Mouse (Mus musculus) neural tube, embryonic 15.5 days (tissue): Measurements from ENCODE around the gene Pip5k1c. TPM values are rescaled to one million over a fixed set of nuclear protein-coding genes. Genes with fewer than 3 reads are reported as not detected.

ENCODE experiments used
- ATAC-seq: fragments of 200-750 bp; cut with Nextera tagmentation; 2 replicates; pipeline ENCODE4 v1.8.0; 2017; ENCODE audit warnings: mild to moderate bottlenecking, moderate TSS enrichment, moderate library complexity; ENCODE audit not compliant: low FRiP score
- H3K27ac ChIP-seq: fragments of 300-500 bp; sonication (generic); replicated peaks from 2 replicates; pipeline ENCODE4 v1.5.1; 2015; ENCODE audit warnings: mild to moderate bottlenecking, inconsistent platforms
- H3K27me3 ChIP-seq: fragments of 300-500 bp; sonication (generic); replicated peaks from 2 replicates; pipeline ENCODE4 v1.6.1; 2015; ENCODE audit warnings: inconsistent platforms
- H3K36me3 ChIP-seq: fragments of 300-500 bp; sonication (generic); 2 replicates; pipeline ENCODE4 v1.6.1; 2015; ENCODE audit warnings: inconsistent platforms
- H3K4me1 ChIP-seq: fragments of 300-500 bp; sonication (generic); 2 replicates; pipeline ENCODE4 v1.6.1; 2015; ENCODE audit warnings: inconsistent platforms
- H3K4me2 ChIP-seq: fragments of 300-500 bp; sonication (generic); 2 replicates; pipeline ENCODE4 v1.6.1; 2015; ENCODE audit warnings: inconsistent platforms, mild to moderate bottlenecking, moderate library complexity
- H3K4me3 ChIP-seq: fragments of 300-500 bp; sonication (generic); replicated peaks from 2 replicates; pipeline ENCODE4 v1.5.1; 2015; ENCODE audit warnings: mild to moderate bottlenecking, inconsistent platforms
- H3K9ac ChIP-seq: fragments of 300-500 bp; sonication (generic); replicated peaks from 2 replicates; pipeline ENCODE4 v1.6.1; 2015; ENCODE audit warnings: mild to moderate bottlenecking, inconsistent platforms
- H3K9me3 ChIP-seq: fragments of 300-500 bp; sonication (generic); replicated peaks from 2 replicates; pipeline ENCODE4 v1.6.1; 2016; ENCODE audit warnings: inconsistent platforms
- WGBS: fragments of 180-500 bp; shearing (Covaris S2); methylation state at CpG from one replicate; pipeline ENCODE4 v1.1.7; 2015; ENCODE audit warnings: mixed read lengths; 5-methylcytosine and 5-hydroxymethylcytosine counted together
- polyA plus RNA-seq: library from polyadenylated mRNA; unstranded; fragments of >200 nt; fragmentation: Nextera tagmentation; extraction: Ambion mirVana; gene quantifications from 2 replicates; pipeline ENCODE4 v1.2.1, GENCODE M21; 2015

The Pip5k1c gene
- polyA plus RNA-seq, 1 experiment from 2014 or later, result 124 TPM

DNA sequence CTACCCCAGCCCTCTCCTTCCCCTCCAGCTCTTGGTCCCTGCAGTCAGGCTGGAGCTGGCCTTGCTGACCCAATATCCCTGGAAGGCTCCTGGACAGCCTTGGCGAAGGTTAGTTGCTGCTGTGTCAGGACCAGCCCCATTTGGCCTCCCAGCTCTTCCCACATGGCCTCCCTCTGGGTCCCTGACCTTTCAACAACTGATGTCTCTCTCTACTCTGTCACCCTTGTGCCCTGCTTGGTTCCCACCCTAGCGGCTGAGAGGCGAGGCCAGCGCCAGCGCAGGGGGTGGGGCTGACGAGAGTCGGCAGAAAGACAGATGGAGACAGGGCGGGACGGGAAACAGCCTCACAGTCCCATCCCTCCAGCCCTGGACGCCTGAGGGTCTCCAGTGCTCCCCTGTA lies 35.6 kb downstream of the Pip5k1c start, which contains the start of gene Tbxa2r:
Tbxa2r (plus strand) TSS at position 346 of the 400 bp plus-strand sequence.
- Histone ChIP-seq H3K9ac (no peak within 1 kb of the TSS), H3K27ac (0 out of 2 replicates have a peak within 1 kb of the TSS, but pooled peaks have one; percentile 0), H3K9me3 (no peaks in the 10 kb centered on the region), H3K4me1 (peaks cover 8% of the 10 kb centered on the region; the same call in 1 of the 2 replicates), H3K4me2 (peak within 1 kb of the TSS; percentile 15; the same call in 1 of the 2 replicates), H3K36me3 (peaks cover 43% of the 10 kb centered on the region), H3K27me3 (peaks cover 23% of the 10 kb centered on the region), H3K4me3 (no peak within 1 kb of the TSS; the same call in 1 of the 2 replicates)
- WGBS, result 14% methylated on average over 10 of the region's 10 CpGs
- no peak for ATAC-seq

- 73% methylated on average over 10 of the region's 10 CpGs for WGBS
- Histone ChIP-seq H3K9ac (no peak overlapping the region), H3K4me3 (no peak overlapping the region; the same call in 1 of the 2 replicates), H3K27ac (no peak overlapping the region), H3K36me3 (peaks cover 33% of the 10 kb centered on the region), H3K4me1 (peaks cover 8% of the 10 kb centered on the region; the same call in 1 of the 2 replicates), H3K4me2 (peak overlapping the region; percentile 15; the same call in 1 of the 2 replicates), H3K9me3 (no peaks in the 10 kb centered on the region), H3K27me3 (peaks cover 28% of the 10 kb centered on the region)
- ATAC-seq, result no peak
Observed at GRCm38 (mm10) chr10:81329194-81329975, 36.6 kb downstream of the Pip5k1c start.

DNA sequence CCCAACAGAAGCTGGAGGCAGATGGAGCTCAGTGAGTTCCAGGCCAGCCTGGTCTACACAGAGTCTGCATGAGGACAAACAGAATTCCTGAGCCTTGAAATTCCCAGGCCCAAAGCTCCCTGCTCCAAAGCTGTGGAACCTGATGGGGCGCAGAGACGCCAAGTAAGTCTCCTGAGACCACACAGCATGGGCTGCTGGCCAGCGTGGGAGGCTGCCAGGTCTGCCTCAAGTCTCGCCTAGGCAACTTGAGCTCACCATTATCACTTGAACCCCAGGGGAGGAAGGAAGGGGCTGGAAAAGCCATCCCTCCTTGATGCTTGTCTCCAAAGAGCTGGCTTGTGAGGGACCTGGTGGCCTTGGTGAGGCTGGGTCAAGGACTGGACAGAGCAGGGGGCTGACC lies 37.2 kb downstream of the Pip5k1c start:
- H3K27ac ChIP-seq, result no peak overlapping the region
- H3K4me2 ChIP-seq, result peak overlapping the region; percentile 15; the same call in 1 of the 2 replicates
- whole genome bisulfite sequencing, result 63% methylated on average over 4 of the region's 4 CpGs
- H3K9ac ChIP-seq, result no peak overlapping the region
- no peak overlapping the region for H3K4me3 ChIP-seq
- no peak for ATAC-seq
- peaks cover 26% of the 10 kb centered on the region for H3K36me3 ChIP-seq
- peaks cover 34% of the 10 kb centered on the region for H3K27me3 ChIP-seq
- H3K4me1 ChIP-seq, result peaks cover 8% of the 10 kb centered on the region; the same call in 1 of the 2 replicates
- H3K9me3 ChIP-seq, result no peaks in the 10 kb centered on the region

GRCm38 (mm10) chr10:81332277-81332676 lies 39.5 kb downstream of the Pip5k1c start:
- Histone ChIP-seq H3K4me2 (peak overlapping the region; percentile 7; the same call in 1 of the 2 replicates), H3K4me3 (no peak overlapping the region)
- no peak for ATAC-seq

DNA sequence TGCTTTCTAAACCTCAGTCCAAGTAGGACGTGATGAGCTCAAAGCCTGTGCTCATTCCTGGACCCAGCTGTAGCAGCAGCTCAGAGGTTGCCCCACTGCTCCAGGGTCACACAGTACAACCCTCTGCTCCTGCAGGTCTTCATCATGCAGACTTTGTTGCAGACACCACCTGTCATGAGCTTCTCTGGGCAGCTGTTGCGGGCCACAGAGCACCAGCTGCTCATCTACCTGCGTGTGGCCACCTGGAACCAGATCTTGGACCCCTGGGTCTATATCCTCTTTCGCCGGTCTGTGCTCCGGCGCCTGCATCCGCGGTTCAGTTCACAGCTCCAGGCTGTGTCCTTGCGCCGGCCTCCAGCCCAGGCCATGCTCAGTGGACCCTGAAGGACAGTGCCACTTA lies 41.6 kb downstream of the Pip5k1c start:
- no peak for ATAC-seq
- WGBS, result 75% methylated on average over 11 of the region's 11 CpGs
- Histone ChIP-seq H3K36me3 (no peaks in the 10 kb centered on the region), H3K9me3 (no peaks in the 10 kb centered on the region), H3K4me2 (no peak overlapping the region), H3K27me3 (peaks cover 51% of the 10 kb centered on the region), H3K27ac (no peak overlapping the region), H3K4me1 (peaks cover 8% of the 10 kb centered on the region; the same call in 1 of the 2 replicates), H3K9ac (no peak overlapping the region), H3K4me3 (no peak overlapping the region)

More at GRCm38 (mm10) chr10:81332277-81332676, 39.5 kb downstream of the Pip5k1c start:
- Histone ChIP-seq H3K4me1 (peaks cover 8% of the 10 kb centered on the region; the same call in 1 of the 2 replicates), H3K9me3 (no peaks in the 10 kb centered on the region), H3K27ac (no peak overlapping the region), H3K27me3 (peaks cover 38% of the 10 kb centered on the region), H3K36me3 (peaks cover 4% of the 10 kb centered on the region), H3K9ac (no peak overlapping the region)
- 22% methylated on average over 29 of the region's 29 CpGs for WGBS

DNA sequence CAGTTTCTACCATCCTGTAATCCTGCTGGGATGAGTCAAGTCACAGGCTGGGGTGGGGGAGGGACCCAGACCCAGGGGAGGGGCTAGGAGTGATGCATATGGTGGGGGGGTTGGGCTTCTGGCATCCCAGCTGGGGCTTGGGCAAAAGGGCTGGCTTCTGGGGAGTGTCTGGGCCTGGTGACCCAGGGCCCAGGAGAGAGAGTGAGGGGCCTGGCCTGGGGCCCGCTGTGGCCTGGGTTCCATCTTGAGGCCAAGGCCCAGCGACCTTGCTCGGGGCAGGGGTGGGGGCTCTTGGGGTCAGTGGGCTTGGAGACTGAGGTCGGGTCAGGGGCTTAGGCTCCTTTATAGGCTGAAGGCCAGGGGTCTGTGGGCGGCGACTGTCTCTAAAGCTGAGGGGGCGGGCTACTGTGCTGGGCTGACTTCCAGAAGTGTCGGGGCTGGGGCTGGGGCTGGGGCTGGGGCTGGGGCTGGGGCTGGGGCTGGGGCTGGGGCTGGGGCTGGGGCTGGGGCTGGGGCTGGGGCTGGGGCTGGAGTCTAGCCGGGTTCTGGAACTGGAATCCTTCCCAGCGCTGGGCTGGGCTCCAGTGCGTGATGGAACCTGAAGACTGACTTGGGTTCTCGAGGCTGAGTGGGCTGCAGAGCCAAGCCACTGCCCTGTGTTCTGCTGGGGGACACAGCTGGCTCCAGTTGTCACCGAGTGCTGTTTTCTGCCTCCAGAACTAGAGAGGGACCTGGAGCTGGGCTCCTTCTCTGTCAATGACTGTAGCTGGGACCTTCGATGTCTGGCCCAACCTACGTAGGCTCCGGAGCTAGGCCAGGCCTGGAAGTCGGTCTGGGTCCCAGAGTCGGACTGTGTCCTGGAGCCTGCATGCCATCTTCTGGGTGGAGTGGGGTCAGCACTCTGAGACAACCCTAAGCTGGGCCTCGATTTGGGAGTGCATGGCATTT lies 42.9 kb downstream of the Pip5k1c start:
- Histone ChIP-seq H3K9me3 (no peaks in the 10 kb centered on the region), H3K4me2 (no peak overlapping the region), H3K36me3 (no peaks in the 10 kb centered on the region), H3K4me3 (no peak overlapping the region), H3K27me3 (peaks cover 56% of the 10 kb centered on the region), H3K9ac (no peak overlapping the region), H3K27ac (0 out of 2 replicates have a peak overlapping the region, but pooled peaks have one; percentile 9), H3K4me1 (peaks cover 8% of the 10 kb centered on the region; the same call in 1 of the 2 replicates)
- no peak for ATAC-seq
- WGBS, result 40% methylated on average over 18 of the region's 19 CpGs

DNA sequence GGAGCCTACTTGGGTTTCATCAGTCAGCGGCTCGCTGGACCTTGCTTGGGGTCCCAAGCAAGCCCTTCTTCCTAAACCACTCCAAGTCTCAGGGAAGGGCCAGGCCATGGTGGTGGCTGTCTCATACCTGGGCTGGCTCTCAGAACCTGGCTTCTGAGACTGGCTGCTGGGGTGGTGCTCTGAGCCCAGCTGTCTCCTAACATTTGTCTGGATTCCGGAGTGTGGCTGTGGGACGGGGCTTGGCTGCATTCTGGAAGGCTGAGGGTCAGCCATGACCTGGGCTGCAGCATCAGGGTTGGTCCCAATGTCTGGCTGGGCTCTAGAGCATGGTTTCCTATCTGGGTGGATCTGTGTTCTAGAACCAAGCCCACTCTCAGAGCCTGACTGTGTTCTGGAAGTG lies 43.8 kb downstream of the Pip5k1c start:
- 93% methylated on average over 4 of the region's 4 CpGs for WGBS
- Histone ChIP-seq H3K27me3 (peaks cover 63% of the 10 kb centered on the region), H3K9ac (no peak overlapping the region), H3K36me3 (no peaks in the 10 kb centered on the region), H3K4me1 (peaks cover 8% of the 10 kb centered on the region; the same call in 1 of the 2 replicates), H3K4me3 (no peak overlapping the region), H3K27ac (0 out of 2 replicates have a peak overlapping the region, but pooled peaks have one; percentile 9), H3K4me2 (no peak overlapping the region), H3K9me3 (no peaks in the 10 kb centered on the region)
- no peak for ATAC-seq

DNA sequence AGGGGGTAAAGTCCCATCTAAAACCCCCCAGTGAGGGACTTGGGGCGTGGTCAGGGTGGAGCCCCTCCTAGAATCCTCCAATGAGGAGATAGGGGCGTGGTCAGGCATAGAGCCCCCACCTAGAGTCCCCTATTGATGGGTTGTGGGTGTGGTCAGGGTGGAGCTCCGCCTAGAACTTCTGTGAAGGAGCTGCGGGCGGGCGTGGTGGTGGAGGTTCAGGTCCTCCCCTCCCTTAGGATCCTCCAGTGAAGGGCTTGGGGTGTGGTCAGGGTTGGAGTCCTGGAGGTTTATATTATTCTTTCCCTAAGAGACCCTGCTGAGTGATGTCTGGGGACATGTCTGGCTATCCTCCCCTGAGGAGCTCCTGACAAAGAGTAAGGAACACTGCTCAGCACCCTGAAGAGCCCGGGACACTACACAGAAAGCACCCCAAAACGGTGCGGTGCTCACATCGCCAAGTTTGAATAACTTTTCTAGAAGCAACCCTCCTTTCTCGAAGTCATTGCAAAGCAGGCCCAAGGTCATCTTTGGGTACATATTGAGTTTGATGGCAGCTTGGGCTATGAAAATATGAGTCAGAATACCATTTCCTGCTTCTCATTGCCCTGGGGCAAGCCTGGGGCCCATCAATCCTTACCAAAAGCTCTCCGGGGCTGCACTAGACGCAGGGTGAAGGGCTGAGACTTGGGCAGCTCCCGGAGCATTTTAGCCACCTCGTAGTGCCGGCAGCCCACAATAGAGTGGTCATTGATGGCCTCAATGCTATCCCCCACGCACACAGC lies 48.0 kb downstream of the Pip5k1c start:
- Histone ChIP-seq H3K27ac (no peak overlapping the region), H3K4me3 (no peak overlapping the region), H3K27me3 (peaks cover 72% of the 10 kb centered on the region), H3K4me2 (no peak overlapping the region), H3K9me3 (no peaks in the 10 kb centered on the region), H3K9ac (no peak overlapping the region), H3K4me1 (peaks cover 8% of the 10 kb centered on the region), H3K36me3 (no peaks in the 10 kb centered on the region)
- no peak for ATAC-seq
- 37% methylated on average over 17 of the region's 17 CpGs for WGBS

GRCm38 (mm10) chr10:81341333-81341949 lies 48.7 kb downstream of the Pip5k1c start:
- no peaks in the 10 kb centered on the region for H3K36me3 ChIP-seq
- WGBS, result 35% methylated on average over 16 of the region's 16 CpGs
- no peak for ATAC-seq
- no peak overlapping the region for H3K4me2 ChIP-seq
- H3K4me1 ChIP-seq, result peaks cover 11% of the 10 kb centered on the region
- H3K27me3 ChIP-seq, result peaks cover 73% of the 10 kb centered on the region
- H3K9me3 ChIP-seq, result no peaks in the 10 kb centered on the region
- no peak overlapping the region for H3K9ac ChIP-seq
- H3K27ac ChIP-seq, result no peak overlapping the region
- no peak overlapping the region for H3K4me3 ChIP-seq

- Histone ChIP-seq H3K9ac (peak within 1 kb of the TSS; percentile 46), H3K9me3 (no peaks in the 10 kb centered on the region), H3K27me3 (peaks cover 66% of the 10 kb centered on the region), H3K27ac (no peak within 1 kb of the TSS), H3K4me2 (peak within 1 kb of the TSS; percentile 76), H3K4me1 (peaks cover 19% of the 10 kb centered on the region), H3K36me3 (no peaks in the 10 kb centered on the region), H3K4me3 (peak within 1 kb of the TSS; percentile 41)
- ATAC-seq, result no peak
- WGBS, result 4% methylated on average over 61 of the region's 67 CpGs
Observed at GRCm38 (mm10) chr10:81342686-81343505, 50.1 kb downstream of the Pip5k1c start, which contains the start of gene Gipc3. Gipc3 (minus strand) TSS chr10:81343266.
